Mouse (Mus musculus) testis, adult 2 months (tissue): Measurements from ENCODE around the gene Asb18.
A peak's percentile ranks its signal among the peaks of the same experiment; 100 is the strongest.

ENCODE experiments used
- CTCF ChIP-seq: fragments of 200-500 bp; IDR thresholded peaks from 2 replicates; pipeline ENCODE4 v1.5.1; 2012; ENCODE audit warnings: low read depth, mild to moderate bottlenecking, inconsistent platforms, low read length, moderate library complexity; ENCODE audit not compliant: control insufficient read depth, insufficient read depth, insufficient replicate concordance
- POLR2A ChIP-seq: fragments of 200-500 bp; IDR thresholded peaks from 2 replicates; pipeline ENCODE4 v1.6.1; 2012; ENCODE audit warnings: low read depth, mild to moderate bottlenecking, inconsistent platforms, low read length, moderate library complexity; ENCODE audit not compliant: control insufficient read depth

DNA sequence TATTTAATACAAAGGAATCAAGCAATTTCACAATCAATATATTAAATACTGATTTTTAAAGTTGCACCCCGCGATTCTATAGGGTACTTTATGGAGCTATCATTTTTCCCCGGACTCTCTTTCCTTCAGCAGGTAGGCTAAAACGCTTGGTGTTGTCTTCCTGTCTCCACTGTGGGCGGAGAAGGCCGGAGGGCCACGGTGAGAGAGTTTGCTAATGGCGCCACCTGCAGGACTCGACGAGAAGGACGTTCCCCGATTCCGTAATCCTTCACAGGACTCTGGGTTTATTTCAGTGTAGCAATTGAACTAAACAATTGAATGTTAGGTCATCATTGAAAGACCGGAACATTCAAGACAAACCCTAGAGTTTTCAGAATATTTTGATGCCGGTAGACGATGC, 71.3 kb downstream of the Asb18 start:
- TF ChIP-seq POLR2A (no peak), CTCF (peak; percentile 88; the same call in 1 of the 2 replicates)
